Mouse (Mus musculus) heart, adult 10 weeks (tissue): Measurements from ENCODE around the gene Lhfpl2. TPM values are rescaled to one million over a fixed set of nuclear protein-coding genes. Genes with fewer than 3 reads are reported as not detected.

Experiments used
- polyA plus RNA-seq: library from polyadenylated mRNA; stranded (reverse); fragments of 350-450 nt; fragmentation: Illumina TruSeq; extraction: RNeasy Lipid Tissue Mini Kit (QIAGEN cat#74804); gene quantifications from one replicate; pipeline ENCODE4 v1.2.3, GENCODE M21; 2014; ENCODE audit warnings: low read depth, low replicate concordance

Gene Lhfpl2
- polyA plus RNA-seq, result 4.4 TPM

DNA sequence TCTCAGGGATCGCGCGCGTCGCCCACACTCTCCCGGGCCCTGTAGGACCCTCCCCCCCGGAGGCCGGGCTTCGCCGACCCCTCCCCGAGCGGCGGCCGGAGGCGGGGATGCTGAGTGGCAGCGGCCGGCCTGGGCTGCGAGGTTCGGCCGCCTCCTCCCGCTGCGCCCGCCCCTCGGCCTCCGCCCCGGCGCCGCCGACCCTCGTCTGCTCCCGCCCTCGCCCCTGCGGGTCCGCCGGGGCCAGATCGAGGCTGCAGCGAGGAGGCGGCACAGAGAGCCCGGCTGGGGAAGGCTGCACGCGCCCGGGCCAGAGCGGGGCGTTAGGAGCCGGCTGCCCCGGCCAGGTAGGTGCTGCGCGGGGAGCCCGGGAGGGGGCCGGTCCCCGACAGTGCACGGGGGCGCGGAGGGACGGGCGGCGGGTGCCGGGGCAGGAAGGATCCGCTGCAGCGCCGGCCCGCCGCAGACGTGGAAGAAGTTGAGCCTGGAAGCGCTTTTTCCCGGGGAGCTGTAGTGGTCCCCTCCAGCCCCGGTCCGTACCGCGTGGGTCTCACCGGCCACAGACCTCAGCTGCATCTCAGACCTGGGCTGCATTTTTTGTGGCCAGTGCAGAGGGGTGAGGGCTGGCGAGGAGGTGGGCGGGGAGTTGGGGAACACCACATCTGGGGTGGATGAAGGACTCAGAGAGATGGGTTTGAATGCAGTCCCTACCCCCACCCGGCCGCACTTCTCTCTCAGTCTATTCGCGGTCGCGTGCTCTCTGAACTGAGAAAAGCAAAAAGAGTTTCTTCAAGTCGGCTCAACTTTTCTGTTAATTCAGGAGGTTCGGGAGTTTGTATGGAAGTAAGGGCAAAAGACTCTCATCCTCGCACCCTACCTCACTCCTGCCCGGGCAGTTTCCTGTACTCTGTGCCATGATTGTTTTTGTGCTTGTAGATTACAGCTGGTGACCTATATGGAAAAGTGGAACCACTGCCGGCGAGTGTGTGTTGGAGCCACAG, at the start of gene Lhfpl2:
Gene Lhfpl2, plus strand, starts transcription at position 234 of the 998 bp plus-strand sequence.

Other genes with a start within 250 kb of the Lhfpl2 start
- 21.5 TPM for gene Scamp1, start 228.1 kb downstream of the Lhfpl2 start, polyA plus RNA-seq